Mouse (Mus musculus): ENCODE results near the gene Nfasc.

The Nfasc gene

GRCm38 (mm10) chr1:132585376-132585775 lies 156.2 kb downstream of the Nfasc start:
- in situ Hi-C loops (cut with MboI, MseI), result no loop called here

- in situ Hi-C loops (cut with MboI, MseI), result no loop called here
Observed at GRCm38 (mm10) chr1:132582998-132583604, 158.5 kb downstream of the Nfasc start.

DNA sequence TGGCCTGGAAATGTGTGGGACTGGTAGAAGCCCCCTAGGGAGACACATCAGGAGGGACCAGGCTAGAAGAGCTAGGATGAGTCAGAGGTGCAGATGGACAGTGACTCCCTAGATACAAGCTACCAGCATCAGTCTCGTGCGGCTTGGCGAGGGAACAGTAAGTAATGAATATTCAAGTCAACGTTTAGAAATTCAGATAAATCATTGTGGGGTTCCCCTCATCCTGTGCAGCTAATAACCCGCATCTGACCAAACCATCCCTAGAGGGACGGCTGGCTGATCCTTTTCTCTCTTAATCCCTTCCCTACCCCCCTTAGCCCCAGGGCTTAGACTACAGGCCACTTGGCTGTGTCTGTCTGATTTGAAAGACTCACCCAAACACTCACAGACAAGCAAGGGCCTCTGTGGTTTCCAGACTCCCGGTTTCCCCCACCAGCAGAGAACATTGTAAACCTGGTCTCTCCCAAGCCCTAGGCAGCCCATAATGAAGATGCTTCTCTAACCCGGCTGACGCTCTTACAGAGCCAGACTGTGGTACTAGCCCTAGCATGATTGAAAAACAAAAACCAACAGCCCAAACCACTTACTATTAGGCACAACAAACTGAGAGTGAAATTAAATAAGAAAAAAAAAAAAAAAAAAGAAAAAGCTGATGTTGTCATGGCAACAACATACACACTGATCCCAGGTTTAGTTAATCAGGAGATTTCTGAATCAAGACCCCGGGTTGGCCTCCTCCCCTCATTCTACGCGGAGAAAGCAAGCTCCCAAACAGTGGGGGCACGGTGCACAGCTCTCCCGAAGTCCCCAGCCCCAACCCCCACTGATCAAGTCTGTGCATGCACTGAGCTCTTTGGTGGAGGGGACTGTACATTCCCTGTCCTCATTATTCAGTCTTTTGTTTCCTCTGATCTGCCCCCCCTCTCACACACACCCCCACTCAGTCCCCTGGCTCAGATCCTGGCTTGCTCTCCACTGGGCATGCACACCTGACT lies 159.5 kb downstream of the Nfasc start:
- in situ Hi-C loops (cut with MboI, MseI), result no loop called here

GRCm38 (mm10) chr1:132580063-132580462 lies 161.5 kb downstream of the Nfasc start:
- in situ Hi-C loops (cut with MboI, MseI), result no loop called here

DNA sequence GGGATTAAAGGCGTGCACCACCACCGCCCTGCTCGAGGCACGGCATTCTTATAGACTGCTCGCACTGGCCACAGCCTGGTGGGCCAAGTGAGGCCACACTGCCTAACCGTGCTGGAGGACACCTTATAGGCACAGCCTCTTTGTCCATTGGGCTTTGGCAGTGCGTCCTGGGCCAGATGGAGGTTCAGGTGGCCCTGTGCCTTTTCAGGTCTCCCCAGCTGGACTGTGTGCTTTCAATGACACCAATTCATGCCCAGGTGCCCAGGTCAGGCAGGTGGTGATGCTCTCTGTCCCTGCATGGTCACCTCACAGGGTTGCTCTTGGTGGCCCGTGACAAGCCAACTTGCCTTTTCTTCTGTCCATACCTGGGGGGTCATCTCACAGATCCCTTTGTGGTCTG lies 164.8 kb downstream of the Nfasc start:
- in situ Hi-C loops (cut with MboI, MseI), result no loop called here

DNA sequence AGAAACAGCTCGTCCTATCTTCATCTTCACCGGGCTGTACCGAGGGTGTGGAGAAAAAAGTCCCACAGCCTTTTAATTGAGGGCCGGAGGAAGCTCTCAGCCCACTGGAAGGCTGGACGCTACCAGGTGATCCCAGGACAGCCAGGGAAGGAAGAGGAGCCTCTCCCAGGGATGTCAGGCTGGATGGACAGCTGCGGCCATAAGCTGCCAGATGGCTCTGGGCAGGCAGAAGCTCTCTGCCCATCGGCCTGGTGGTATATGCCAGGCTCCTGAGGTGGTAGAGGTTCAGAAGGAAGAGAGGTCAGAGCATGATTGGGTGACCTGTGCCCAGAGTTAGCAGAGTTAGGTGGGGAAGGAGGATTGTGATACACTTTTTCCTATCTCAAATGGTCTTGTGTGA lies 168.7 kb downstream of the Nfasc start:
- in situ Hi-C loops (cut with MboI, MseI), result no loop called here

DNA sequence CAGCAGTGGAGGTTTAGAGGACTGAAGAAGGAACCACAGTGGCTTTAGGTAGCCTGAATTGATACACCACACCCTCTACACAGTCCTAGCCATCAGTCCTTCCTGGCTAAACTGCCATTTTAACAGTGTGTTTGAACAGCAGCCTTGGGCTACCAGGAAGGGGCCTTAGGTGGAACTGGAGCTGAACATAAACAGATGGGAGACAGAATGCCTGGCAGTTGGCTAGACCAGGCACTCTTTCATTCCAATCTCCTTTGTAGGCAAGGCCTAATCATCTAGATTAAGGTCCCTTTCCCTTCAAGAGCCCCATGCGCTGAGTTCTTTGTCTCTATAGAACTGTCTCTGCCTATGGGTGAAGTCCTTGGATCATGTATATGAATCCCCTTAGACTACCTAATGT lies 170.0 kb downstream of the Nfasc start:
- in situ Hi-C loops (cut with MboI, MseI), result no loop called here

GRCm38 (mm10) chr1:132570906-132571305 lies 170.7 kb downstream of the Nfasc start:
- in situ Hi-C loops (cut with MboI, MseI), result no loop called here

- in situ Hi-C loops (cut with MboI, MseI), result no loop called here
Observed at GRCm38 (mm10) chr1:132570068-132570780, 171.4 kb downstream of the Nfasc start.

GRCm38 (mm10) chr1:132569516-132569915 lies 172.1 kb downstream of the Nfasc start:
- in situ Hi-C loops (cut with MboI, MseI), result loop anchor here (10.0 kb wide), 1 partner anchor 365 kb away; no protein-coding TSS in a partner anchor

DNA sequence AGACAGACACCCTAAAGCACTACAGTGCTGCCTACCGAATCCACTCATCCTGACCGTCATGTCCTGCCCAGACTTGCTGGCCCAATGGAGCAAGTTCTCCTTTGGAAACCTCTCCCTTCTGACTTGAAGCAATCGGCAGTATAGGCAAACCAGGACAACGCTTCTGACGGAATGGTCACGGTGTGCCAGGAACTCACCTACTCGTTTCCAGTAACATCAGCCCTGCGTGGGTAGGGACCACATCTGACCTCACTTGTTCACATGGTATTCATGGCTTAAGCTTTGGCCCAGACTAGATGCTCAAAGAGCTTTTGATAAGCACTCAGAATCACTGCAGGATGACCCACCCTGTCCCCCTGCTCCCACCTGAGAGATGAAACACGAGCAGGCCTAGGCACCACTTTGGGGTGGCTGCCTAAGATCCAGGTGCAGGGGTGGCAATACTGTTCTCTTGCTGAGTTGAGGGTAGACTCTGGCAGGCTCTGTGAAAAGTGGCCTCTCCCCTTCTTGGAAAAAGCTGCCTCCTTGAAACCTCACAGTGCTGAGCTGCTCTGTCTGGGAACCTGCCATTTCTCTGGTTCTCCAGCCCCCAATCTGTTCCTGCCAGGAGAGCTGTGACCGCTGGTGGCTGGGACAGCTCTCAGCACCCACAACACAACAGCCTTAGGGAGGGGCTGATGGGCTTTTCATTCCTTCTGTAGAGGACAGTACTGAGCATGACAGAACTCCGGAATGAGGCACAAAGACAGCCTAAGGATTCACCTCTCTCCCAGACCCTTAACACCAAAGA lies 174.1 kb downstream of the Nfasc start:
- in situ Hi-C loops (cut with MboI, MseI), result loop anchor here (10.0 kb wide), 1 partner anchor 367 kb away; no protein-coding TSS in a partner anchor

DNA sequence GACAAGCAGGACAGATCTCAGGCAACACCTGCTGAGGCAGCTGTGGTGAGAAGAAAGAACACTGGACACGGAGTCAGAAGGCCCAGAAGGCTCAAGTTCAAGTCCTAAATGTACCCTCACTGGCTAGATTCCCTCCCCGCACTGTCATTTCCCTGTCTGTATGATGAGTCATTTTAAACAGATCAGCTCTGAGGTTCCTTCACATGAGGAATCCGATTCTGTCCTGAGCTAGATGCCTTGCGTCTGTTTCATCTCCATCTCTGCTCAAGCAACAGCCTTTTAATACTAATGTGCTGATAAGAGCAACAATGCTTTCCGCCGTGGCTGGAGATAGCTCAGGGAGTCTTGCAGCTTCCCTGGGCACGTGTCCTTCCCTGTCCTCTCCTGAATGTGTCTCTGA lies 175.8 kb downstream of the Nfasc start:
- in situ Hi-C loops (cut with MboI, MseI), result loop anchor here (10.0 kb wide), 1 partner anchor 369 kb away; no protein-coding TSS in a partner anchor

DNA sequence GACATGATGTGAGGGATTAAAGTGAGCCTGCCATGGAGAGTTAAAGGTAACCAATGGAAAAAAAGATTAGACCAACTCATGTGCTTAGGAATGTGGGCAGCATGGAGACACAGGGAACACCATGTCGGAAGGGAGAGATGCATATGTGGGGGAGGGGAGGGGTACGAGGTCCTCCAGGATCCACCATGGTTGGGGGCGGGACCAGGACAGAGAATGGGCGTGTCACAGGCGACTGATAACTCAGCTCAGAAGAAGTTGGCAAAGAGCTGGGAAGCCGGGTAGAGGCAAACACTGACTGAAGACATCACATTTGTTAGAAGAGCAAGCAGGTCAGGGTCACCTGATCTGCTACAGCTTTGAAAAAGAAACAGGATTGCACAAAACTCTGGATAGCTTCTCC lies 176.7 kb downstream of the Nfasc start:
- in situ Hi-C loops (cut with MboI, MseI), result loop anchor here (10.0 kb wide), 1 partner anchor 370 kb away; no protein-coding TSS in a partner anchor

- in situ Hi-C loops (cut with MboI, MseI), result loop anchor here (10.0 kb wide), 1 partner anchor 372 kb away; no protein-coding TSS in a partner anchor
Observed at GRCm38 (mm10) chr1:132562337-132562795, 179.2 kb downstream of the Nfasc start.

DNA sequence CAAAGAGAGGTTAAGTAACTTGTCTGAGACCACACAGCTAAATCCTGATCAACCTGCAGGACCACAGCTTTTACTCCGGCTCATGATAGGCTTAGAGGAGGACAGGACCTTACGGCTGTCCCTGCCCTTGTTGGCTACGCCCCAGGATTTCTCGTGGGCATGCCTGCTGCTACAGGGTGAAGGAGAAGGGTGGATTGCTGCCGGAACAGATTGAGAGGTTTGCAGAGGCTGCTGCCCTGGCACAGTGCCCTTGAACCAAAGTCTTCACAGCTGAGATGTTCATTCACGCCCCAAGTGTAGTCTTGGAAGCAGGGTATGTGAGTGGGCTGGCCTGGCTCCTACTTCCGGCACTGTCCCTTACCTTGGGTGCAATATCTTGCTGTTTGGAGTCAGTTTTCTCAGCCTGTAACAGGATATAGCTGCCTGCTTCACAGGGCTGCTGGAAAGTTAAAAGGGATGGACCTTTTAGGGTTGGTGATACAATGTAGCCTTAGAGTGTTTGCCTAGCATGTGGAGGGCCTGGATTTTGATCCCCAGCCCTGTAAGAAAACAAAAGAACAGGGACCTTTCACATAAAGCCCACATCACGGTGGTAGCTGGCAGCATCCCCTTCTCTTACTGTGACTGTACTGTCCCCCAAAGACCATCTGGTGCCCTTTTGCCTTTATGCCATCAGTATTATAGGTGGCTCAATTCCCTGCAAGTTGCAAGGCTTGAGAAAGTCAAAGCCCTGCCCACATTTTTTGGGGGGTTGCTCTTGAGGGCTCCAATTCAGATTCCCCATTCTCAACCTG lies 180.5 kb downstream of the Nfasc start:
- in situ Hi-C loops (cut with MboI, MseI), result loop anchor here (10.0 kb wide), 1 partner anchor 374 kb away; no protein-coding TSS in a partner anchor

DNA sequence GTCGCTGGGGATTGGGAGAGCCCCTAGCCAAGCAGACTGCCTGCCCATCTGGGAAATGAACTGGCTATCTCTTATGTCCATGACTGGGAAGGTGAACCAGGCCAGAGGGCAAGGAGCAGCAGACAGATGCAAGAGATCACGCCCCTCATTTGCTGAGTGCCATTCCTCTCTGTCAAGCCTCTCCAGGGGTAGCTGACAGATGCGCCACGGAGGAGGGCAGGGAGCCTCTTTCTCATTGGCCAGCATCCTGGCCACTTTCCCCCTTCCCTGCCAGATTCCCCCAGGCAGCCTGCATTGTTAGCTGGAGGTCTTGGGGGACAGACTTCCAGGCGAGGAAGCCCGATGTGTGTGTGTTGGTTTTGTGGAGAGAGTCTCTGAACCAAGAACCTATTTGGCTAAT lies 182.6 kb downstream of the Nfasc start:
- in situ Hi-C loops (cut with MboI, MseI), result no loop called here

GRCm38 (mm10) chr1:132557901-132558631 lies 183.5 kb downstream of the Nfasc start:
- in situ Hi-C loops (cut with MboI, MseI), result no loop called here

DNA sequence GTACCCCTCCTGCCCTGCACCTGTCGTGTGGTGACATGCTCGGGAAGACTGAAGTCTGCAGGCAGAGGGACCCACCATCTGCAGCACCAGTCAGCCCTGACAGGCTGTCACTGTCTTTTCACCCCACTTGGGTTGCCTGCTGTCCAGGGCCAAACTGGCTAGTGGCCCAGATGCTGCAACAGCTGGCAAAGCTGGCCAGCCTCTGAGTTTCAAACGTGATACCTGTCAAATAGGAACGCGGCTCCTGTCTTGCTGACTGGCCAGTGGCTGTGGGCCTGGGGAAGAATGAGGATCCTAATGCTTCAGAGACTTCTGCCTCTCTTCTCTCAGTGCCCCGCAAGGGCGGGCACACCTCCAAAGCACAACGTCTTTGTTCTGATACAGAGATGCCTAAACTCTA lies 197.8 kb downstream of the Nfasc start:
- in situ Hi-C loops (cut with MboI, MseI), result no loop called here

DNA sequence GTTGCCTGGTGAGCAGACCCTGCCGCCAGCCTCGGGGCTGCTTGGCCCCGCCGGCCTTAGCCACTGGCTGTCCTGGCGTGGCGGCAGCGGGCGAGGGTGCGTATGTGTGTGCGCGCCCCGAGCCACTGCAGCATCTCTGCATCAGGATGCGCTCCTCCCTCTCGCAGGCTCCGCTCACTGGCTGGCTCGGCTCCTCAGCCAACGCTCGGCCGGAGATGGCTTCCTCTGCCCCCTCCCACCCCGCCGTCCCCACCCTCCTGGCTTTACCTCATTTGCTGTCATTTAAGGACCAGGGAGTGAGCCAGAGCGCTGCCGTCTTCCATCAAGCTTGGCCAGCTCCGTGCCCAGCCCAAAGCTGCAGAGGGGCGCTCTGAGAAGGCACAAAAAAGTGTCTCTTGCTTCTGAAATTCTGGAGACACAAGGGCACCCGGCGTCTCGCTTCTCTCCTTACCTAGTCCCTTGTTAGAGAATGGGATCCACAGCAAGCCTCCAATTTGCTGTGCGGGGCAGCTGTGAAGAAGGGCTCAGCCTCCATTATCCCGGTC lies 198.8 kb downstream of the Nfasc start, which contains the start of gene Cntn2:
Gene Cntn2 (minus strand): TSS at position 495 of the 545 bp plus-strand sequence.
- in situ Hi-C loops (cut with MboI, MseI), result no loop called here
